Mouse (Mus musculus) stomach, embryonic 16.5 days (tissue): ENCODE data around the gene Gm10354. TPM values are rescaled to one million over a fixed set of nuclear protein-coding genes. Genes with fewer than 3 reads are reported as not detected.
A peak's percentile ranks its signal among the peaks of the same experiment; 100 is the strongest.
"Not testable (repeated sequence)": the region's sequence is repeated elsewhere in the genome, so short reads cannot be mapped to it uniquely, and the experiment has no call there.

Experiments
- ATAC-seq: fragments of 200-750 bp; cut with Nextera tagmentation; 2 replicates; pipeline ENCODE4 v1.8.0; 2017; ENCODE audit warnings: moderate number of reproducible peaks, moderate TSS enrichment; ENCODE audit not compliant: insufficient read depth, low FRiP score
- H3K27ac ChIP-seq: fragments of 300-500 bp; sonication (generic); 2 replicates; pipeline ENCODE4 v1.5.1; 2014; ENCODE audit warnings: low read length
- H3K27me3 ChIP-seq: fragments of 300-500 bp; sonication (generic); 2 replicates; pipeline ENCODE4 v1.6.1; 2014; ENCODE audit warnings: low read length, control low read depth, mixed read lengths; ENCODE audit not compliant: control insufficient read depth, insufficient read depth
- H3K36me3 ChIP-seq: fragments of 300-500 bp; sonication (generic); 2 replicates; pipeline ENCODE4 v1.6.1; 2014; ENCODE audit warnings: low read length; ENCODE audit not compliant: control insufficient read depth, insufficient read depth
- H3K4me1 ChIP-seq: fragments of 300-500 bp; sonication (generic); 2 replicates; pipeline ENCODE4 v1.6.1; 2014; ENCODE audit warnings: low read length, control low read depth, mixed read lengths; ENCODE audit not compliant: control insufficient read depth, insufficient read depth
- H3K4me2 ChIP-seq: fragments of 300-500 bp; sonication (generic); 2 replicates; pipeline ENCODE4 v1.6.1; 2014; ENCODE audit warnings: low read depth, low read length, mixed read lengths
- H3K4me3 ChIP-seq: fragments of 300-500 bp; sonication (generic); replicated peaks from 2 replicates; pipeline ENCODE4 v1.5.1; 2014; ENCODE audit warnings: mild to moderate bottlenecking, low read length
- H3K9ac ChIP-seq: fragments of 300-500 bp; sonication (generic); 2 replicates; pipeline ENCODE4 v1.6.1; 2014; ENCODE audit warnings: low read length
- H3K9me3 ChIP-seq: fragments of 300-500 bp; sonication (generic); replicated peaks from 2 replicates; pipeline ENCODE4 v1.6.1; 2016; ENCODE audit warnings: low read length, control low read depth; ENCODE audit not compliant: control insufficient read depth
- WGBS: fragments of 180-500 bp; shearing (Covaris S2); extraction: QIAGEN DNeasy Blood & Tissue Kit; methylation state at CpG from one replicate; pipeline ENCODE4 v1.1.7; 2014; 5-methylcytosine and 5-hydroxymethylcytosine counted together
- polyA plus RNA-seq: library from polyadenylated mRNA; unstranded; fragments of >200 nt; fragmentation: Nextera tagmentation; extraction: Ambion mirVana; gene quantifications from 2 replicates; pipeline ENCODE4 v1.2.1, GENCODE M21; 2015

Gm10354 gene
- polyA plus RNA-seq, 1 experiment from 2014 or later: not detected

DNA sequence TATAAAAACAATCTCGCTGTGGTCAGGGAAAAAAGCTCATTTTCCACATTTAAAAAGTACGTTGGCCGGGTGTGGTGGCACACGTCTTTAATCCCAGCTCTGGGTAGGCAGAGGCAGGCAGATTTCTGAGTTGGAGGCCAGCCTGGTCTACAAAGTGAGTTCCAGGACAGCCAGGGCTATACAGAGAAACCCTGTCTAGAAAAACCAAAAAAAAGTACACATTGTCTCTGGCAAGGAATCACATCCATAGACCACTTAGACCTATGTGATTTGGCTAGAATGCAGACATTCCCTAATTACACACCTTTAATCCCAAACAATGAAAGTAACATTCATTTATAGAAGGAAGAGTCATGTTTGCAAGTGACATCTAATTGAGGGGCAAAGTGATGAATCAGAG, 17.2 kb downstream of the Gm10354 start:
- H3K9ac ChIP-seq, H3K4me3 ChIP-seq, H3K36me3 ChIP-seq, H3K4me2 ChIP-seq, H3K4me1 ChIP-seq, H3K27ac ChIP-seq, H3K9me3 ChIP-seq, H3K27me3 ChIP-seq: not testable (repeated sequence)
- WGBS: 80% methylated on average over 4 of the region's 4 CpGs
- 0 out of 2 replicates have a peak, but pooled peaks have one; percentile 75 for ATAC-seq

DNA sequence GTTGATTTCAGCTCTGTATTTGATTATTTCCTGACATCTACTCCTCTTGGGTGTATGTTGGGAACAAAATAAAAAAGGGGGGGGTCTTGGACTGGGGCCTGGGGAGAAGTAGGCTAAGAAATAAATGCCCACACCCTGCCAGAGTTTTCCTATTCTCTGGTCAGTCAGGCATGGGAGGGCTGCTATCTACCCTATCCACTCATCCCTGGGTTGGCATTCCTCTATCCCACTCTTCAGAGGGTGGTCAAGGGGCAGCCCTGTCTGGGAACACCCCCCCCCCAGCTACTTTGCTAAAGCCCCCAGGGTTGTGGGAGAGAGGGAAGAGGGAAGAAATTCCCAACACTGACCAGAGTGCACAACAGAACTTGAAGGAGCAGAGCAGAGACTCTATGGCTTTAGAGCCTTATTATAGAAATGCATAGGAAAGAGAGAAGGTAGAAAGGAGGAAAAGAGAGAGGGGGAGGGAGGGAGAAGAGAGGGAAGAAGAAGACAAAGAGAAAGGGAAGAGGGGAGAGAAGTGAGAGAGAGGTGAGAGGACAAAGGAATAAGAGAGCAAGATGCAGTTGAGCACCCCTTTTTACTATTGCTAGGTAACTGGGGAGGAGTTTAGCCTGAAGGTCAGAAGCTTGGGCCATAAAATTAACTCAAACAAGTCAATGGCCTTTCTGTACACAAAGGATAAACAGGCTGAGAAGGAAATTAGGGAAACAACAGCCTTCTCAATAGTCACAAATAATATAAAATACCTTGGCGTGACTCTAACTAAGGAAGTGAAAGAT, 22.6 kb downstream of the Gm10354 start:
- H3K27ac ChIP-seq, H3K9me3 ChIP-seq, H3K4me3 ChIP-seq, H3K36me3 ChIP-seq, H3K27me3 ChIP-seq, H3K4me1 ChIP-seq, ATAC-seq, H3K4me2 ChIP-seq, H3K9ac ChIP-seq: not testable (repeated sequence)
- WGBS: 86% methylated on average over 1 of the region's 1 CpGs

DNA sequence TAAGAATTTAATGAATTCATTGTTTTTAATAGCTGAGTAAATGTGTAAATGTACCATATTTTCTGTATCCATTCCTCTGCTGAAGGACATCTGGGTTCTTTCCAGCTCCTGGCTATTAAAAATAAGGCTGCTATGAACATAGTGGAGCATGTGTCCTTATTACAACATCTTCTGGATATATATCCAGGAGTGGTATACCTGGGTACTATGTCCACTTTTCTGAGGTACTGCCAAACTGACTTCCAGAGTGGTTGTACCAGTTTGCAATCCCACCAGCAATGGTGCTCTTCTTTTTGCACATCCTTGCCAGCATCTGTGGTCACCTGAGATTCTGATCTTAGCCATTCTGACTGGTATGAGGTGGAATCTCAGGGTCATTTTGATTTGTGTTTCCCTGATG, 25.1 kb downstream of the Gm10354 start:
- H3K27ac ChIP-seq: not testable (repeated sequence)

DNA sequence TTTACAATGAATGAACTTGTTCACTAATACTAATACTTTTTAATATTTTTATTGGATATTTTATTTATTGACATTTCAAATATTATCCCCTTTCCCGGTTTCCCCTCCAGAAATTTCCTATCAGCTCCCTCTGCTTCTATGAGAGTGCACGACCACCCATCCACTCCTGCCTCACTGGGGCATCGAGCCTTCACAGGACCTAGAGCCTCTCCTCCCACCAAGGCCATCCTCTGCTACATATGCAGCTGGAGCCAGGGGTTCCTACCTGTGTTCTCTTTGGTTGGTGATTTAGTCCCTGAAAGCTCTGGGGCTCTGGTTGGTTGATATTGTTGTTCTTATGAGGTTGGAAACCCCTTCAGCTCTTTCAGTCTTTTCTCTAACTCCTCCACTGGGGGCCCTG, 26.0 kb downstream of the Gm10354 start:
- not testable (repeated sequence) for H3K9ac ChIP-seq, H3K27ac ChIP-seq, H3K4me3 ChIP-seq, H3K4me1 ChIP-seq, ATAC-seq, H3K27me3 ChIP-seq, H3K36me3 ChIP-seq, H3K4me2 ChIP-seq
- 68% methylated on average over 3 of the region's 3 CpGs for WGBS
- peaks cover 11% of the 10 kb centered on the region for H3K9me3 ChIP-seq

More for the DNA sequence above, 25.1 kb downstream of the Gm10354 start:
- not testable (repeated sequence) for H3K27me3 ChIP-seq, H3K36me3 ChIP-seq, H3K4me1 ChIP-seq, H3K9ac ChIP-seq, H3K4me2 ChIP-seq, H3K4me3 ChIP-seq, ATAC-seq, H3K9me3 ChIP-seq

DNA sequence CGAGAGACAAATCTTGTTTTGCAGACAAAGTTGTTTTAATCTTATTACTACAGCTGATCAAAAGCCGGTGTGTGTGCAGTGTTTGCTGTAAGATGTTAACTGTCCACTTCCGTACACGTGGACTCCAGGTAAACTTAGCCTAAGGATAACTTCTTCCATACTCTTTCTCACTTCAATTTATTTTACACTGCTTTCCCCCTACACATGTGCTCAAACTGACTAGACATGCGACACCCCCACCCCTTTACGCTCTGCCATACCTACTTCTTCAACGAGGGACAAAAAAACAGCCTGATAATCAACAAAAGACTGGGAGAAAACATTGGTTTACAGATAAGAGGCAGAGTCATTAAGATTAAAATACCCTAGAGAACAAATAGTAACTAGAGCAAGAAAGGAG, 26.9 kb downstream of the Gm10354 start:
- H3K4me3 ChIP-seq, H3K4me2 ChIP-seq, H3K36me3 ChIP-seq, H3K9ac ChIP-seq, H3K4me1 ChIP-seq, H3K27ac ChIP-seq, H3K27me3 ChIP-seq: not testable (repeated sequence)
- H3K9me3 ChIP-seq: peaks cover 11% of the 10 kb centered on the region
- peak; percentile 62; the same call in 1 of the 2 replicates for ATAC-seq
- 63% methylated on average over 7 of the region's 7 CpGs for WGBS

DNA sequence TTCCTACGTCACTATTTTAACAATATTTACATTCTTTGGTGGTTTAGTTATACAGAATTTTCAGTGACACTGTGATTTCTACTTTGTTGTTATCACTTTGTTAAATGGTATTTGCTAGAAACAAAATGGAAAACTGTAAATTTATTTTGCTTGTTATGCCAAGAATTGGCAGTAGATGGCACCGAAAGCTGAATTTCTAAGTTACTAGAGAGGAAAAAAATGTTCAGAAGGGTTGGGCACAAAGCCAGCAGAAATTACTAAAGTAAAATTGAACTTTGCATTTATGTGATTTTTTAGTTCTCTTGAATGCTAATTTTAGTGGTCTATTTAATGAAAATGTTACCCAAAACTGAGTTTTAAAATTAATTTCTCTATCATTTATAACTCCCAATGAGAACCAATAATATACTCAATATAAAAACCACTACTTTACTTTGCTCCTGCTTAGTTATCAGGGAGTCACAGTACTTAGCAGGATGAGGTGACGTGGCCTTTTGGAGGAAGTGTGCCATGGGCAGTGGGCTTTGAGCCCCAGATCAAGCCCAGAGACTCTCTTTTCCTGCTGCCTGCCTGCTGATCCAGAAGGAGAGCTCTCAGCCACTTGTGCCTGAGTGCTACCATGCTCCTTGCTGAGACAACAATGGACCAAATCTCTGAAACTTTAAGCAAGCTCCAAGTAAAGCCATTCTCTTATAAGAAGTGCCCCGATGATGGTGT, 31.1 kb downstream of the Gm10354 start:
- H3K27ac ChIP-seq, H3K9ac ChIP-seq, H3K4me3 ChIP-seq, H3K27me3 ChIP-seq, H3K4me1 ChIP-seq, H3K9me3 ChIP-seq, H3K4me2 ChIP-seq, H3K36me3 ChIP-seq, ATAC-seq: not testable (repeated sequence)
- WGBS: 51% methylated on average over 4 of the region's 4 CpGs

DNA sequence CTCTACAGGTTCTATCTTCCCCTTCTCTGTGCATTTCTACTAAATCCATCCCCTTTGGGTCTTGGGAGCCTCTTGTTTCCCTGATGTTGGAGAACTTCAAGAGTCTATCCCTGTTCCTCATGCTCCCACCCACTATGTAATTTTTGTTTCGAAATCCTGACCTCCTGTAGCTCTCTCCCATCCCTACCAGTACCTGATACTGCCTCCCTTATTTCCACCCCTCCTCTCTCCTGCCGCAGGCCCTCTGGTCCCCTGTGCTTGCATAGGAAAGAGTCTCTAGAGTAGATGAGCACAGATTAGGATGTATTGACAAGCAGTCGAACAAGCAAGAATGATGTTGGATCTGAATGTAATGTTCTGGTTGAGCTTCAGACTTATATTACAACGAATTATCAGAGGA, 33.2 kb downstream of the Gm10354 start:
- H3K4me2 ChIP-seq, H3K4me1 ChIP-seq, H3K9me3 ChIP-seq, H3K4me3 ChIP-seq, ATAC-seq, H3K36me3 ChIP-seq, H3K9ac ChIP-seq, H3K27ac ChIP-seq, H3K27me3 ChIP-seq: not testable (repeated sequence)
- 44% methylated on average over 4 of the region's 4 CpGs for WGBS

DNA sequence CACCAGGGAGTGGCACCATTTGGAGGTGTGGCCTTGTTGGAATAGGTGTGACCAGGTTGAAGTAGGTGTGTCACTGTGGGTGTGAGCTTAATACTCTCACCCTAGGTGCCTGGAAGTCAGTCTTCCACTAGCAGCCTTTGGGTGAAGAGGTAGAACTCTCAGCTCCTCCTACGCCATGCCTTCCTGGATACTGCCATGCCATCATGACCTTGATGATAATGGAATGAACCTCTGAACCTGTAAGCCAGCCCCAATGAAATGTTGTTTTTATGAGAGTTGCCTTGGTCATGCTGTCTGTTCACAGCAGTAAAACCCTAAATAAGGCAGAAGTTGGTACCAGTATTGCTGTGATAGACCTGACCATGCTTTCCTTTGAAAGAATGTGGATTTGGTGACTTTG, 37.7 kb downstream of the Gm10354 start:
- H3K4me1 ChIP-seq, H3K4me3 ChIP-seq, H3K9ac ChIP-seq, H3K36me3 ChIP-seq, H3K4me2 ChIP-seq, H3K27ac ChIP-seq, H3K27me3 ChIP-seq, ATAC-seq, H3K9me3 ChIP-seq: not testable (repeated sequence)
- 87% methylated on average over 1 of the region's 1 CpGs for WGBS

DNA sequence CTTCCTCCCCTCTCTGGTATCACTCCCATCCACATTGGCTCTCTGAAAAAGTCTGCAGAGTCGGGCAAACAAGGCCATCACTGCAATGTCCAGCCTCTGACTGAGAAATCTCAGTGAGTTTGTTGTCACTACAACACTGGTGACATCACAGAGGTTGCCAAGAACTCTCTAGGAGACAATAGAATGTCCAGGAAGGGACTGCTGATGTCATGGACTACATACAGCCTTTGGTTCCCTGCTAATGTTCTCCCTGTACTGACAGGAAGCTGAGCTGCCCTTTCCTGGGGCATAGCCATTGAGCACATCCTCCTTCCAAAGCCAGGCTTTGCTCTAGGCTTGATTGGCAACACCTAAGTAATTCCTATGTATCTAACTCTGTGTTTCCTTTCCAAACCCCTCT, 40.4 kb downstream of the Gm10354 start, which contains the start of gene Speer4e:
Gene Speer4e, minus strand, starts transcription at position 101 of the 400 bp plus-strand sequence.
- not testable (repeated sequence) for ATAC-seq, H3K27me3 ChIP-seq, H3K9me3 ChIP-seq, H3K9ac ChIP-seq, H3K4me3 ChIP-seq, H3K36me3 ChIP-seq, H3K27ac ChIP-seq, H3K4me2 ChIP-seq, H3K4me1 ChIP-seq
- 56% methylated on average over 1 of the region's 1 CpGs for WGBS
